Mouse (Mus musculus): ENCODE results near the gene Bach2. TPM values are rescaled to one million over a fixed set of nuclear protein-coding genes. Genes with fewer than 3 reads are reported as not detected.

The Bach2 gene
- polyA plus RNA-seq, 1 experiment from 2014 or later, result 31.5 TPM

DNA sequence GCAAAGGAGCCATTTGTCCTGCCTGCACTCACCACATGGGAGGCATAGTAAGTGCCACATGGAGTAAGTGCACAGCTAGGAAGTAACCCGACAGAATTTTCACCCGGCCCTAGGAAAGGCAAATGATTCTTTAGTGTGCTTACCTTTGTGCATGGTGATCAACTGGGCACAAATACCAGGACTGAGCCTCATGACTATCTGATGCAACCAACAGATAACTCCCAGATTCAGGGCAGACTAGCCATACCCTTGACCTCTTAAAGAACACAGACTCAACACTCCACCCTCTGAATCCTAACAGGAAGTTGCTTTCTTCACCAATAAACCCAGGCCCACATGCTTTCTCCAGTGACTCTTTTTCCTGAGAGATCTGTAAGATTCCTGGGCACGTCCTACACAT lies 332.8 kb downstream of the Bach2 start:
- Histone ChIP-seq H3K36me3 (replicated peaks; ENCODE audit: control insufficient read depth, insufficient read depth) (peaks cover 13% of the 10 kb centered on the region), H3K4me2 (replicated peaks) (no peak overlapping the region), H3K27me3 (ENCODE audit: control insufficient read depth, insufficient read depth, low read length) (no peaks in the 10 kb centered on the region), H3K9me3 (ENCODE audit: control insufficient read depth, low read length) (no peaks in the 10 kb centered on the region), H3K4me3 (replicated peaks; ENCODE audit: low read length) (no peak overlapping the region), H3K9ac (no peak overlapping the region), H3K4me1 (replicated peaks; ENCODE audit: control insufficient read depth, insufficient read depth, low read length) (peaks cover 33% of the 10 kb centered on the region), H3K27ac (peak overlapping the region; percentile 68; the same call in 1 of the 2 replicates)
- WGBS, result 62% methylated on average over 3 of the region's 3 CpGs
- DNase-seq (ENCODE audit: low spot score), result no peak
- no peak for ATAC-seq (ENCODE audit: low FRiP score)

DNA sequence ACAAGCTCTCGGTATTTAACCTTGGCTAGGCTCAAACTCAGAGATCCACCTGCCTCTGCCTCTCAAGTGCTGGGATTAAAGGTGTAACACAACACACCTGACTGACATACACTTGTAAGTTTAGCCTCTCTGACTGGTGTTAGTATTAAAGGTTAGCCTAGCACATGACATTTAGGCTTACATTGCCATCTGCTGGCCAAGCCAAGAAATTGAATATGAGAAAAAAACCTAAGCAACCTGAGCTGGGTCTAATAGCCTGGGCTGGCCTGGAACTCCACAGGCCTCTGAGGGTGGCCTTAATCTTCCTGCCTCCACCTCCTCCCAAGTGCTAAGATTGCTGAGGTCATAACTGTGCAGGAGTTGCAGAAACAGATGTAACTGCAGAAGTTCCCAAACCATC lies 333.5 kb downstream of the Bach2 start:
- Histone ChIP-seq H3K4me3 (replicated peaks; ENCODE audit: low read length) (no peak overlapping the region), H3K27me3 (ENCODE audit: control insufficient read depth, insufficient read depth, low read length) (no peaks in the 10 kb centered on the region), H3K9me3 (ENCODE audit: control insufficient read depth, low read length) (no peaks in the 10 kb centered on the region), H3K4me2 (replicated peaks) (no peak overlapping the region), H3K9ac (no peak overlapping the region), H3K4me1 (replicated peaks; ENCODE audit: control insufficient read depth, insufficient read depth, low read length) (peaks cover 33% of the 10 kb centered on the region), H3K36me3 (replicated peaks; ENCODE audit: control insufficient read depth, insufficient read depth) (peaks cover 20% of the 10 kb centered on the region), H3K27ac (no peak overlapping the region)
- peak; percentile 69 for DNase-seq (ENCODE audit: low spot score)
- 61% methylated on average over 1 of the region's 1 CpGs for WGBS
- peak; percentile 63; the same call in 1 of the 2 replicates for ATAC-seq (ENCODE audit: low FRiP score)

DNA sequence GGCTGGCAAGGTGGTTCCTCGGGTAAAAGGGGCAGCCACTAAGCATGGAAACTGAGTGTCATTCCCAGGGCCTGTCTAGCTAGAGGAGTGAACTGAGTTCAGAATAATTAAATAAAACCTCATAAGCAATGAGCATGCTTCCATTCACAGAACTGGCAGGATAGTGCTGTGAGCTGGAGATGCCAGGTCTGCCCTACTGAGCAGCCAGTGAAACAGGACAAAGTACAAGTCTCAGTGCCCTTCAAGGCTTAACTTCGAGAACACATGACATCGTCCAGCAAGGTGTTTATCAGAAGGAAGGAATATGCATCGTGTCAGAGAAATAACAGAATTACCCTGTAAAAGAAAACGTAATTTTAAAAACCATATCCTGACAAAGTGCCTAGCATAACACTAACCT lies 335.0 kb downstream of the Bach2 start:
- Histone ChIP-seq H3K36me3 (replicated peaks; ENCODE audit: control insufficient read depth, insufficient read depth) (peaks cover 26% of the 10 kb centered on the region), H3K4me3 (replicated peaks; ENCODE audit: low read length) (no peak overlapping the region), H3K27ac (no peak overlapping the region), H3K9me3 (ENCODE audit: control insufficient read depth, low read length) (no peaks in the 10 kb centered on the region), H3K4me2 (replicated peaks) (no peak overlapping the region), H3K9ac (no peak overlapping the region), H3K27me3 (ENCODE audit: control insufficient read depth, insufficient read depth, low read length) (no peaks in the 10 kb centered on the region), H3K4me1 (replicated peaks; ENCODE audit: control insufficient read depth, insufficient read depth, low read length) (peaks cover 29% of the 10 kb centered on the region)
- 89% methylated on average over 5 of the region's 5 CpGs for WGBS
- no peak for ATAC-seq (ENCODE audit: low FRiP score)
- no peak for DNase-seq (ENCODE audit: low spot score)

DNA sequence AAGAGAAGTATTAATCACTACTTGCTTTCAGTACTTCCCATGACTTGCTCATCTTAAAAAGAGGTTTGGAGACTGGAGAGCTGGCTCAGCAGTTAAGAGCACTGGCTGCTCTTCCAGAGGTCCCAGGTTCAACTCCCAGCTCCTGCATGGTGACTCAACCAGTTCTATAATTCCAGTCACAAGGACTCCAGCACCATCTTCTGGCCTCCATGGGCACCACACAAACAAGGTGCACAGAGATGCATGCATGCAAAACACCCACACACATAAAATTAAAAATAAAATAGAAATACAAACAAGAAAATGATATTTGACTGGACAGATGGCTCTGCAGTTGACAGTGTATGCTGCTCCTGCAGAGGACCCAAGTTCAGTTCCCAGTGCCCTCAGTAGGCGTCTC lies 336.0 kb downstream of the Bach2 start:
- H3K9me3 ChIP-seq (ENCODE audit: control insufficient read depth, low read length), result no peaks in the 10 kb centered on the region
- ATAC-seq (ENCODE audit: low FRiP score) (no peak), DNase-seq (ENCODE audit: low spot score) (no peak)
- H3K4me1 ChIP-seq (replicated peaks; ENCODE audit: control insufficient read depth, insufficient read depth, low read length), result peaks cover 20% of the 10 kb centered on the region
- no peak overlapping the region for H3K27ac ChIP-seq
- H3K9ac ChIP-seq, result no peak overlapping the region
- 92% methylated on average over 1 of the region's 1 CpGs for WGBS
- no peak overlapping the region for H3K4me2 ChIP-seq (replicated peaks)
- H3K27me3 ChIP-seq (ENCODE audit: control insufficient read depth, insufficient read depth, low read length), result no peaks in the 10 kb centered on the region
- H3K4me3 ChIP-seq (replicated peaks; ENCODE audit: low read length), result no peak overlapping the region
- H3K36me3 ChIP-seq (replicated peaks; ENCODE audit: control insufficient read depth, insufficient read depth), result peaks cover 26% of the 10 kb centered on the region

DNA sequence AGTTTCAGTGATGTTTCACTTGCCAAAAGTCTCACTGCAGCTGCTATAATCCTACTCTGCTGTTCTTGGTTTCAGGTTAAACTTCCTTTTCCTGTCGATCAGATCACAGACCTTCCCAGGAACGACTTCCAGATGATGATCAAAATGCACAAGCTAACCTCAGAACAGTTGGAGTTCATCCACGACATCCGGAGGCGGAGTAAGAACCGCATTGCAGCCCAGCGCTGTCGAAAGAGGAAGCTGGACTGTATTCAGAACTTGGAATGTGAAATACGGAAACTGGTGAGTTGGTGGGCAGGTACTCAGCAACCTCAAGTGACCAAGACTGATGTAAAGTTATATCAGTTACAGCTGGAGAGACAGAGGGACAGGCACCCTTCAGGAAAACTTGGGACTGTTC lies 336.6 kb downstream of the Bach2 start:
- WGBS, result 79% methylated on average over 9 of the region's 9 CpGs
- DNase-seq (ENCODE audit: low spot score) (no peak), ATAC-seq (ENCODE audit: low FRiP score) (no peak)
- Histone ChIP-seq H3K36me3 (replicated peaks; ENCODE audit: control insufficient read depth, insufficient read depth) (peaks cover 31% of the 10 kb centered on the region), H3K4me1 (replicated peaks; ENCODE audit: control insufficient read depth, insufficient read depth, low read length) (peaks cover 15% of the 10 kb centered on the region), H3K4me2 (replicated peaks) (no peak overlapping the region), H3K27me3 (ENCODE audit: control insufficient read depth, insufficient read depth, low read length) (no peaks in the 10 kb centered on the region), H3K27ac (no peak overlapping the region), H3K9ac (no peak overlapping the region), H3K9me3 (ENCODE audit: control insufficient read depth, low read length) (no peaks in the 10 kb centered on the region), H3K4me3 (replicated peaks; ENCODE audit: low read length) (no peak overlapping the region)

DNA sequence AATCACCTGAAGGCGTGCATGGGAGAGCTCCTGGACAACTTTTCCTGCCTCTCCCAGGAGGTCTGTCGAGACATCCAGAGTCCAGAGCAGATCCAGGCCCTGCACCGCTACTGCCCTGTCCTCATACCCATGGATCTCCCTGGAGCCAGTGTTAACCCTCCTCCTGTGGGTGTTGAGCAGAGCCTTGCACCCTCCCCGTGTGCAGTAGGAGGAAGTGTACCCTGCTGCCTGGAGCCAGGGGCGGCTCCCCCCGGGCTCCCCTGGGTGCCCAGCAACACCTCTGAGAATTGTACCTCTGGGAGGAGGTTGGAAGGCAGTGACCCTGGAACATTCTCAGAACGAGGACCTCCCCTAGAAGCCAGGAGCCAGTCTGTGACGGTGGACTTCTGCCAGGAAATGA lies 341.2 kb downstream of the Bach2 start:
- Histone ChIP-seq H3K4me2 (replicated peaks) (no peak overlapping the region), H3K9me3 (ENCODE audit: control insufficient read depth, low read length) (no peaks in the 10 kb centered on the region), H3K36me3 (replicated peaks; ENCODE audit: control insufficient read depth, insufficient read depth) (peaks cover 48% of the 10 kb centered on the region), H3K4me1 (replicated peaks; ENCODE audit: control insufficient read depth, insufficient read depth, low read length) (no peaks in the 10 kb centered on the region), H3K27ac (no peak overlapping the region), H3K27me3 (ENCODE audit: control insufficient read depth, insufficient read depth, low read length) (no peaks in the 10 kb centered on the region), H3K4me3 (replicated peaks; ENCODE audit: low read length) (no peak overlapping the region), H3K9ac (no peak overlapping the region)
- DNase-seq (ENCODE audit: low spot score), result no peak
- ATAC-seq (ENCODE audit: low FRiP score), result no peak
- WGBS, result 89% methylated on average over 8 of the region's 8 CpGs

DNA sequence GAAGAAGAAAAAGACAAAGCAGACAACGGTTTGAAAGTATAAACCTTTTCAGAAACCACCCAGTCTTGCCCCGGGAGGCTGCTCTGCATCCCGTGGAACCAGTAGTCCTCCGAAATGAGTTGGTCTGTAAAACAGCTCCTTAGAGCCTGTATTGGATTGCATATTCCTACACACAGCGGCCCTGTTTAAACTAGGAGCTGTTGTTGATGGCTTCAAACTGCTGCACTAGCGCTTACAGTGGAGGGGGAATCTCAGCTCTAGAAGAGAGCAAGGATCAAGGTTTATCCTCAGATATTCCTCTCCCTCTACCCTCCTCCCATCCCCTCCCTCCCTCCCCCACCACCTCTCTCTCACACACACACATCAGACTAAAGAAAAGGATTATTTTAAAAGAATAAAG lies 345.6 kb downstream of the Bach2 start:
- H3K36me3 ChIP-seq (replicated peaks; ENCODE audit: control insufficient read depth, insufficient read depth), result peaks cover 24% of the 10 kb centered on the region
- no peak for ATAC-seq (ENCODE audit: low FRiP score)
- H3K4me3 ChIP-seq (replicated peaks; ENCODE audit: low read length), result no peak overlapping the region
- 65% methylated on average over 6 of the region's 6 CpGs for WGBS
- DNase-seq (ENCODE audit: low spot score), result no peak
- H3K4me1 ChIP-seq (replicated peaks; ENCODE audit: control insufficient read depth, insufficient read depth, low read length), result no peaks in the 10 kb centered on the region
- no peak overlapping the region for H3K27ac ChIP-seq
- no peaks in the 10 kb centered on the region for H3K27me3 ChIP-seq (ENCODE audit: control insufficient read depth, insufficient read depth, low read length)
- no peaks in the 10 kb centered on the region for H3K9me3 ChIP-seq (ENCODE audit: control insufficient read depth, low read length)
- H3K4me2 ChIP-seq (replicated peaks), result no peak overlapping the region
- H3K9ac ChIP-seq, result no peak overlapping the region

DNA sequence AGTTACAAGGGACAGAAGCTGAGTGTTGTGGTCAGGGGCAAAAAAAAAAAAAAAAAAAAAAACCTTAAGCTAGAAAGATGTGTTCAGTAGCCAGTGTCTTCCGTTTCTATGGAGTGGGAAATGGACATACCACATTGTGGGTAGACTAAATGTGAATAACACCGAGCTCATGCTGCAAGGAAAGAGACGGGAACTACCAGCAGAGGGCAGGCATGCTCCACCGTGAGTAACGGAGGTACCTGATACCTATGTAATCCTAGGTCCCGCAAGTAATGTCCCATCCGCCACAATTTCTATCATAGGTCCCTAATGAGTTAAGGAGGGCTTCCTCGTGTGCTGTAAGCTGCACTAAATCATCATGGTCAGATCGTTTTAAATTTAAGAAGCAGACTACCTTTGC lies 348.0 kb downstream of the Bach2 start:
- no peaks in the 10 kb centered on the region for H3K27me3 ChIP-seq (ENCODE audit: control insufficient read depth, insufficient read depth, low read length)
- H3K27ac ChIP-seq, result no peak overlapping the region
- ATAC-seq (ENCODE audit: low FRiP score), result no peak

DNA sequence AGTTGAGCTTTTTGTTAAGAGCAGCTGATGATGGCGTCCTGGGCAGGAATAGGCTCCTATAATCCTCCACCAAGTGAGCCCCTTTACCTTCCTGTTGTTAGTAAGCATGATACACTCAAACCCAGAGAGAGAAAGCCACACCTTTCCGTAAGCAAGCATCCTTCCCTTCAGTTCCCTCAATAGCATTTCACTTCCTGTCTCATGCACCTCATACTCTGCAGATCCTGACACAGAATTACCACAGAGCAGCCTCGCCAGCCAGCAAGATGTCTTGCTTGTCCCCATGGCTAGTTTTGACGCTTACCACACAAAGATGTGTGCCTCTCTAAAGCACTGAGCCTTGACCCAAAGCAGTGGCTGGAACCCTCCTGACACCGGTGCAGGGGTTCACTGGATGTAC lies 348.9 kb downstream of the Bach2 start:
- no peak for DNase-seq (ENCODE audit: low spot score)
- no peak overlapping the region for H3K4me3 ChIP-seq (replicated peaks; ENCODE audit: low read length)
- H3K36me3 ChIP-seq (replicated peaks; ENCODE audit: control insufficient read depth, insufficient read depth), result peaks cover 3% of the 10 kb centered on the region; the same call in 1 of the 2 replicates
- H3K9me3 ChIP-seq (ENCODE audit: control insufficient read depth, low read length), result no peaks in the 10 kb centered on the region
- H3K27me3 ChIP-seq (ENCODE audit: control insufficient read depth, insufficient read depth, low read length), result no peaks in the 10 kb centered on the region
- no peak for ATAC-seq (ENCODE audit: low FRiP score)
- 91% methylated on average over 5 of the region's 5 CpGs for WGBS
- H3K4me1 ChIP-seq (replicated peaks; ENCODE audit: control insufficient read depth, insufficient read depth, low read length), result no peaks in the 10 kb centered on the region
- no peak overlapping the region for H3K4me2 ChIP-seq (replicated peaks)
- H3K27ac ChIP-seq, result no peak overlapping the region
- no peak overlapping the region for H3K9ac ChIP-seq

More for the DNA sequence above, 348.0 kb downstream of the Bach2 start:
- no peak overlapping the region for H3K9ac ChIP-seq
- DNase-seq (ENCODE audit: low spot score), result peak; percentile 58
- H3K4me1 ChIP-seq (replicated peaks; ENCODE audit: control insufficient read depth, insufficient read depth, low read length), result no peaks in the 10 kb centered on the region
- H3K4me3 ChIP-seq (replicated peaks; ENCODE audit: low read length), result no peak overlapping the region
- H3K9me3 ChIP-seq (ENCODE audit: control insufficient read depth, low read length), result no peaks in the 10 kb centered on the region
- H3K4me2 ChIP-seq (replicated peaks), result no peak overlapping the region
- WGBS, result 15% methylated on average over 9 of the region's 9 CpGs
- peaks cover 7% of the 10 kb centered on the region; the same call in 1 of the 2 replicates for H3K36me3 ChIP-seq (replicated peaks; ENCODE audit: control insufficient read depth, insufficient read depth)

DNA sequence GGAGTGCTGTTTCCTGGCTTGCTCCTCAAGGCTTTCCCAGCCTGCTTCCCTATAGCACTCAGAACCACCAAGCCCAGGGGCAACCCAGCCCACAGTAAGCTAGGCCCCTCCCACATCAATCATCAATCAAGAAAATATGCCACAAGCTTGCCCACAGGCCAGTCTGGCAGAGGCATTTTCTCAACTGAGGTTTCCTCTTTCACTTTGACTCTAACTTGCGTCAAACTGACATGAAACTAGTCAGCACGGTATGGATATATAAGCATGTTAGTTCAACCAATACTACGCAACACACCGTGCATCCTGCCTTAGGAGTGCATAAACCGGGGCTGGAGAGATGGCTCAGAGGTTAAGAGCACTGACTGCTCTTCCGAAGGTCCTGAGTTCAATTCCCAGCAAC lies 349.6 kb downstream of the Bach2 start:
- no peak overlapping the region for H3K9ac ChIP-seq
- ATAC-seq (ENCODE audit: low FRiP score), result no peak
- H3K27me3 ChIP-seq (ENCODE audit: control insufficient read depth, insufficient read depth, low read length), result no peaks in the 10 kb centered on the region

More for the DNA sequence above, 349.6 kb downstream of the Bach2 start:
- WGBS, result 91% methylated on average over 6 of the region's 6 CpGs
- H3K36me3 ChIP-seq (replicated peaks; ENCODE audit: control insufficient read depth, insufficient read depth), result peaks cover 3% of the 10 kb centered on the region; the same call in 1 of the 2 replicates
- H3K4me3 ChIP-seq (replicated peaks; ENCODE audit: low read length), result no peak overlapping the region
- H3K4me1 ChIP-seq (replicated peaks; ENCODE audit: control insufficient read depth, insufficient read depth, low read length), result no peaks in the 10 kb centered on the region
- no peak overlapping the region for H3K4me2 ChIP-seq (replicated peaks)
- no peaks in the 10 kb centered on the region for H3K9me3 ChIP-seq (ENCODE audit: control insufficient read depth, low read length)
- no peak overlapping the region for H3K27ac ChIP-seq
- no peak for DNase-seq (ENCODE audit: low spot score)

Data from hindbrain, embryonic 14.5 days (tissue).